In the genomic region with DNA sequence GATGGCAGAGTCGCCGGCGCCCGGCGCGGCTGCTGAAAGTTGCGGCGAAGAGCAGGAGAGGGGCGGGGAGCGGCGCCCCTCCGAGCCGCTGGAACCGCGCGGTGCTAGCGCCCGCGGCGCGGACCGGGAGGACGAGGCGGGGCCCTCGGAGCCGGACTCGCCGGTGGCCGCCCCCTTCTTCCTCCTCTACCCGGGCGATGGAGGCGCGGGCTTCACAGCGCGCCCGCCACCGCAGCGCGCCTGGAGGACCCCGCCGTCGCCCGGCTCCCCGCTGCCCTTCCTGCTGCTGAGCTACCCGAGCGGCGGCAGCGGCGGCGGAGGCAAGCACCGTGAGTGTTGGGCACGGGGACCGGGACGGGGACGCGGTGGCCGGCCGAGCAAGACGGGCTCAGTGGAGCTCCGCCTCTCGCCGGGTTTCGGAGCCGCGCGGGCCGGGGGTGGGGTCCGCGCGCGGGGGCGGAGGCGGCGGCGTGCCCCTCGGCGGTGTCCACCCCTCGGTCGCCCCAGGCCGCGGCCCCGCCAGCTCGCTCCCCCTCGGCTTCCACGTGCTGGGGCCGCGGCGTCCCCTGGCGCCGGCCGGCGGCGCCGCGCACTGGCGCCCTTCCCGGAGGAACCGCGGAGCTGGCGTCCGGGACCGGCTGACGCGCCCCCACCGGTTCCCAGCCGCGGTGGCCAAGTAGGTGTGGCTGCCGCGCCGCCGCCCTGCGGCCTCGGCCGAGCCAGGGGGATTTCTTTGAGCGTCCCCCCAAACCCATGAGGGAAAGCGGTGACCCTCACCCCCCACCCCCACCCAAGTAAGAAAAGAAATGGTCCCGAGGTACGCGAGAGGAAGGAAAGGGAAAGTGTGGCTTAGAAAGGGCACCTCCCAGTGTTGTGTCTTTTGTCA, we compare ENCODE assay signal across 8 mouse cellular contexts. TPM values are rescaled to one million over a fixed set of nuclear protein-coding genes. Genes with fewer than 3 reads are reported as not detected.
DNase-seq lines count a peak whose midpoint lies in the region; ATAC-seq lines count a peak whose summit lies in the region.

No protein-coding gene starts in this region.

- under 1% methylated on average over 93 of the region's 119 CpGs for WGBS in liver, embryonic 12.5 days (ENCODE audit: insufficient replicate concordance)

- H3K27me3 ChIP-seq in liver, embryonic 12.5 days (replicated peaks): no peaks in the 10 kb centered on the region

- peak overlapping the region; percentile 100 for H3K4me2 ChIP-seq in liver, embryonic 12.5 days

- H3K9me3 ChIP-seq in liver, embryonic 12.5 days (replicated peaks): no peaks in the 10 kb centered on the region

- H3K27ac ChIP-seq in liver, embryonic 12.5 days: peak overlapping the region; percentile 84

- DNase-seq in 3134 (ENCODE audit: extremely low read depth, insufficient read length, low spot score): peak; percentile 75
- peak; percentile 70 for DNase-seq in adipocyte (ENCODE audit: low spot score)
- DNase-seq in embryo, embryonic 11 days: peak; percentile 75
- peak; percentile 81 to 87 for DNase-seq in heart, adult 18-20 months
- peak; percentile 65 for DNase-seq in kidney, adult 11 months
- DNase-seq in naive thymus-derived CD4-positive, alpha-beta T cell, adult 2 months (ENCODE audit: low read depth): peak; percentile 49
- peak; percentile 78 for DNase-seq in testis, postnatal 10 days (ENCODE audit: low spot score)

- peak overlapping the region; percentile 89 for H3K9ac ChIP-seq in liver, embryonic 12.5 days

- H3K4me1 ChIP-seq in liver, embryonic 12.5 days: peaks cover 27% of the 10 kb centered on the region

- ATAC-seq in liver, embryonic 12.5 days: peak; percentile 74

- peaks cover 4% of the 10 kb centered on the region; the same call in 1 of the 2 replicates for H3K36me3 ChIP-seq in liver, embryonic 12.5 days

- H3K4me3 ChIP-seq in liver, embryonic 12.5 days: peak overlapping the region; percentile 89

RNA-seq across cellular contexts. Expression of gene Rufy3, which starts 0.6 kb away (rescaled TPM):
- total RNA-seq in heart, adult 18-20 months (2021): 10 to 100 TPM; 13.8 to 15.0 TPM
- 7.5 and 7.9 TPM in 2 replicates for polyA plus RNA-seq in liver, embryonic 12.5 days (2016; fragmentation: Nextera tagmentation; extraction: Ambion mirVana)

RNA-seq across cellular contexts. Expression of gene Utp3, which starts 11.1 kb away (rescaled TPM):
- total RNA-seq in heart, adult 18-20 months (2021): 10 to 100 TPM; 20.1 to 21.6 TPM
- polyA plus RNA-seq in liver, embryonic 12.5 days (2016; fragmentation: Nextera tagmentation; extraction: Ambion mirVana): 51.3 and 52.3 TPM in 2 replicates

RNA-seq across cellular contexts. Expression of gene Jchain, which starts 37.7 kb away (rescaled TPM):
- total RNA-seq in heart, adult 18-20 months (2021): 10 to 100 TPM in 1 of 2 experiments, 1 to 10 TPM in 1; 2.1 to 13.5 TPM
- polyA plus RNA-seq in liver, embryonic 12.5 days (2016; fragmentation: Nextera tagmentation; extraction: Ambion mirVana): 0.11 and 0.12 TPM in 2 replicates

Comparison
In these comparisons a context has a peak if more than half of its experiments do, and no peak if none do; other contexts are left out.
1. Peak in every context shown above with its lines: DNase-seq, ATAC-seq, H3K4me3 ChIP-seq and H3K27ac ChIP-seq.